24 mouse cellular contexts compared by ENCODE assay signal in the genomic region with DNA sequence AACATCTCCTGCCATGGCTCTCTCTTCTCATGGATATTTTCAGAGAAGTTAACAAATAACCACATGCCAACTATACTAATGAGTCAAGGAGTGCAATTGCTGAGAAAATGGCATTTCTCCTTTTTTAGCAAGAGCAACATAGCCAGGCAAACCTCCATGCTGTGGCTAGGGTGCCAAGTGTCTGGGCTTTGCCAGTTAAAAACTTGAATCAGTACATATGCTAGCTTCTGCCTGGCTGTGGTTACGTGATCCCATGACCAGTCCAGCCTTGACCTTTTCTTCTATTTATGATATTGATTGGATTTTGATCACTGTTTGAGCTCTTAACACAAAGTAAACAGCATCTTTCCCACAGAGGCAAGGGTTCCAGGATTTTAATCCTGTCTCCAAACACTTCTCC.
DNase-seq lines count a peak whose midpoint lies in the region; ATAC-seq lines count a peak whose summit lies in the region.
"Had no signal": no experiment of that assay in that cellular context is flagged by ENCODE, and none has a peak within 500 bp of the region (broad histone marks: within the 10 kb centered on the region; RNA-seq: fewer than 3 reads in every experiment).

No protein-coding gene starts in this region.

- peak; percentile 44; the same call in 1 of the 2 replicates for ATAC-seq in liver, embryonic 15.5 days (ENCODE audit: insufficient read depth)
- ATAC-seq in liver, embryonic 11.5 days (replicated peaks; ENCODE audit: low FRiP score): no peak
- ATAC-seq: forebrain, embryonic 13.5 days; intestine, postnatal 0 days; midbrain, embryonic 16.5 days had no signal

- no peaks in the 10 kb centered on the region for H3K27me3 ChIP-seq in liver, embryonic 15.5 days
- H3K27me3 ChIP-seq in liver, embryonic 11.5 days (replicated peaks; ENCODE audit: control insufficient read depth, insufficient read depth, low read length): no peaks in the 10 kb centered on the region
- H3K27me3 ChIP-seq: embryonic facial prominence, embryonic 15.5 days; forebrain, embryonic 13.5 days; heart, embryonic 12.5 days; limb, embryonic 15.5 days had no signal

- H3K4me1 ChIP-seq in liver, embryonic 15.5 days (replicated peaks): no peaks in the 10 kb centered on the region
- H3K4me1 ChIP-seq in liver, embryonic 11.5 days (replicated peaks; ENCODE audit: control insufficient read depth, insufficient read depth, low read length): no peaks in the 10 kb centered on the region
- H3K4me1 ChIP-seq: embryonic facial prominence, embryonic 10.5 days; embryonic facial prominence, embryonic 15.5 days; forebrain, embryonic 13.5 days; heart, embryonic 12.5 days; limb, embryonic 10.5 days; limb, embryonic 15.5 days had no signal

- H3K4me3 ChIP-seq in liver, embryonic 15.5 days (replicated peaks): no peak overlapping the region
- no peak overlapping the region for H3K4me3 ChIP-seq in liver, embryonic 11.5 days (ENCODE audit: low read depth, low read length)
- H3K4me3 ChIP-seq: embryonic facial prominence, embryonic 10.5 days; embryonic facial prominence, embryonic 15.5 days; forebrain, embryonic 13.5 days; heart, adult 2 months; heart, embryonic 12.5 days; limb, embryonic 10.5 days; limb, embryonic 15.5 days had no signal

- no peak overlapping the region for H3K9ac ChIP-seq in liver, embryonic 15.5 days
- no peak overlapping the region for H3K9ac ChIP-seq in liver, embryonic 11.5 days (ENCODE audit: low read depth, low read length)
- H3K9ac ChIP-seq: embryonic facial prominence, embryonic 15.5 days; forebrain, embryonic 13.5 days; heart, embryonic 12.5 days; hindbrain, embryonic 14.5 days; limb, embryonic 15.5 days; lung, embryonic 14.5 days had no signal

- no peak overlapping the region for H3K27ac ChIP-seq in liver, embryonic 15.5 days (replicated peaks)
- H3K27ac ChIP-seq in liver, embryonic 11.5 days (ENCODE audit: low read depth, low read length): no peak overlapping the region
- H3K27ac ChIP-seq: embryonic facial prominence, embryonic 10.5 days; embryonic facial prominence, embryonic 15.5 days; forebrain, embryonic 13.5 days; heart, adult 2 months; hindbrain, embryonic 14.5 days; limb, embryonic 10.5 days; limb, embryonic 15.5 days had no signal

- no peaks in the 10 kb centered on the region for H3K36me3 ChIP-seq in liver, embryonic 15.5 days (replicated peaks)
- H3K36me3 ChIP-seq in liver, embryonic 11.5 days (ENCODE audit: control insufficient read depth, insufficient read depth, low read length): no peaks in the 10 kb centered on the region
- H3K36me3 ChIP-seq: embryonic facial prominence, embryonic 10.5 days; embryonic facial prominence, embryonic 15.5 days; G1E; heart, embryonic 12.5 days; limb, embryonic 10.5 days; limb, embryonic 15.5 days had no signal

- peak; percentile 7 for DNase-seq in adrenal gland, adult 8-10 months
- DNase-seq in adrenal gland, postnatal 25 days: no peak
- DNase-seq in liver, embryonic 11.5 days (ENCODE audit: low spot score): no peak
- peak; percentile 60 for DNase-seq in brain, adult 2 months (ENCODE audit: low read depth, low spot score)
- no peak for DNase-seq in right cerebral cortex, postnatal 25 days
- DNase-seq in embryo, embryonic 10.5 days (ENCODE audit: low spot score): no peak
- DNase-seq: heart, adult 2 months; kidney, adult 9 months; kidney, postnatal 10 days; lung, embryonic 14.5 days; lung, postnatal 14 days; right cerebral cortex, postnatal 4 days; thymus, postnatal 4 days had no signal

- no peak overlapping the region for H3K4me2 ChIP-seq in liver, embryonic 15.5 days
- H3K4me2 ChIP-seq in liver, embryonic 11.5 days: no peak overlapping the region
- H3K4me2 ChIP-seq: embryonic facial prominence, embryonic 15.5 days; forebrain, embryonic 13.5 days; heart, embryonic 12.5 days; hindbrain, embryonic 14.5 days; limb, embryonic 15.5 days; lung, embryonic 14.5 days had no signal

- WGBS in liver, embryonic 15.5 days (ENCODE audit: insufficient replicate concordance): 61% methylated on average over 1 of the region's 1 CpGs
- WGBS in liver, embryonic 11.5 days: 59% methylated on average over 1 of the region's 1 CpGs

- H3K9me3 ChIP-seq in liver, embryonic 15.5 days (replicated peaks): no peaks in the 10 kb centered on the region
- no peaks in the 10 kb centered on the region for H3K9me3 ChIP-seq in liver, embryonic 11.5 days (ENCODE audit: control insufficient read depth, low read length)
- H3K9me3 ChIP-seq: embryonic facial prominence, embryonic 10.5 days; embryonic facial prominence, embryonic 15.5 days; forebrain, embryonic 13.5 days; G1E; heart, embryonic 12.5 days; limb, embryonic 10.5 days; limb, embryonic 15.5 days had no signal

Comparison
In these comparisons a context has a peak if more than half of its experiments do, and no peak if none do; other contexts are left out.
1. DNase-seq: peak in adrenal gland, adult 8-10 months (single experiment) and brain, adult 2 months (single experiment); none in adrenal gland, postnatal 25 days (single experiment), liver, embryonic 11.5 days (single experiment), right cerebral cortex, postnatal 25 days (single experiment) and embryo, embryonic 10.5 days (single experiment).